Mouse (Mus musculus): ENCODE data around the gene Fbxl17. TPM values are rescaled to one million over a fixed set of nuclear protein-coding genes. Genes with fewer than 3 reads are reported as not detected.

Fbxl17 gene
- polyA plus RNA-seq, 1 experiment from 2014 or later = 22.7 TPM

- Histone ChIP-seq H3K27ac (ENCODE audit: low read length) (no peak overlapping the region), H3K36me3 (ENCODE audit: control insufficient read depth, insufficient read depth, low read length) (no peaks in the 10 kb centered on the region), H3K27me3 (ENCODE audit: control insufficient read depth, insufficient read depth, low read depth, low read length) (no peaks in the 10 kb centered on the region), H3K9ac (ENCODE audit: low read depth, low read length) (no peak overlapping the region), H3K4me3 (ENCODE audit: low read depth, low read length) (no peak overlapping the region), H3K9me3 (replicated peaks; ENCODE audit: control insufficient read depth, low read length, poor library complexity, severe bottlenecking) (no peaks in the 10 kb centered on the region), H3K4me1 (ENCODE audit: control insufficient read depth, insufficient read depth, low read length) (0 out of 2 replicates have a peak, but pooled peaks cover 2% of the 10 kb centered on the region), H3K4me2 (ENCODE audit: low read length) (no peak overlapping the region)
- 45% methylated on average over 12 of the region's 12 CpGs for WGBS
- ATAC-seq = 0 out of 2 replicates have a peak, but pooled peaks have one; percentile 61
These were observed 197.9 kb downstream of the Fbxl17 start for GRCm38 (mm10) chr17:63301822-63302393.

DNA sequence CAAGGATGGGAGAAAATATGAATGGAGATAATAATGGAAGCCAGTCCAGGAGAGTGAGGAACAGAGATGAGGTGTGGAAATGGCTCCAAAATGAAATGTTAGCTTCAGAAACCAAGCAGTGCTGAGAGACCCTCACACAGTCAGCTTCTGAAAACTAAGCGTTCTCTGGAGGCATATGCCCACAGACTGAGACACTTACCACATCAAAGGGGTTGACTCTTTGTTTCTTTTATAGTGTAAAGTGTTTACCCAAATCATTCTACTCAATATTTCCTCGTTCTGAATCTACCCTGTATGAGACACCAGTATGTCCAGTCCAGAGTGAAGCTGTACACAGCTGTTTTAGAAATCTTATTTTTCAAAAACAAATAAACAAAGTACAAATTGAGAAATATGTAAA lies 204.3 kb downstream of the Fbxl17 start:
- no peaks in the 10 kb centered on the region for H3K9me3 ChIP-seq (replicated peaks; ENCODE audit: control insufficient read depth, low read length, poor library complexity, severe bottlenecking)
- H3K36me3 ChIP-seq (ENCODE audit: control insufficient read depth, insufficient read depth, low read length) = no peaks in the 10 kb centered on the region
- ATAC-seq = no peak
- H3K27ac ChIP-seq (ENCODE audit: low read length) = no peak overlapping the region
- H3K27me3 ChIP-seq (ENCODE audit: control insufficient read depth, insufficient read depth, low read depth, low read length) = no peaks in the 10 kb centered on the region
- WGBS = 32% methylated on average over 2 of the region's 2 CpGs
- H3K4me2 ChIP-seq (ENCODE audit: low read length) = no peak overlapping the region
- H3K4me3 ChIP-seq (ENCODE audit: low read depth, low read length) = no peak overlapping the region
- H3K4me1 ChIP-seq (ENCODE audit: control insufficient read depth, insufficient read depth, low read length) = peaks cover 3% of the 10 kb centered on the region; the same call in 1 of the 2 replicates
- no peak overlapping the region for H3K9ac ChIP-seq (ENCODE audit: low read depth, low read length)

GRCm38 (mm10) chr17:63294961-63295360 lies 204.9 kb downstream of the Fbxl17 start:
- H3K27ac ChIP-seq (ENCODE audit: low read length) = no peak overlapping the region
- no peaks in the 10 kb centered on the region for H3K27me3 ChIP-seq (ENCODE audit: control insufficient read depth, insufficient read depth, low read depth, low read length)
- no peaks in the 10 kb centered on the region for H3K9me3 ChIP-seq (replicated peaks; ENCODE audit: control insufficient read depth, low read length, poor library complexity, severe bottlenecking)
- H3K4me2 ChIP-seq (ENCODE audit: low read length) = no peak overlapping the region
- ATAC-seq = no peak
- H3K36me3 ChIP-seq (ENCODE audit: control insufficient read depth, insufficient read depth, low read length) = no peaks in the 10 kb centered on the region
- peaks cover 3% of the 10 kb centered on the region; the same call in 1 of the 2 replicates for H3K4me1 ChIP-seq (ENCODE audit: control insufficient read depth, insufficient read depth, low read length)
- no peak overlapping the region for H3K4me3 ChIP-seq (ENCODE audit: low read depth, low read length)
- WGBS = 80% methylated on average over 3 of the region's 3 CpGs
- no peak overlapping the region for H3K9ac ChIP-seq (ENCODE audit: low read depth, low read length)

- H3K4me2 ChIP-seq (ENCODE audit: low read length) = no peak overlapping the region
- no peak overlapping the region for H3K4me3 ChIP-seq (ENCODE audit: low read depth, low read length)
- WGBS = 13% methylated on average over 3 of the region's 3 CpGs
- no peak overlapping the region for H3K9ac ChIP-seq (ENCODE audit: low read depth, low read length)
- ATAC-seq = no peak
- no peaks in the 10 kb centered on the region for H3K27me3 ChIP-seq (ENCODE audit: control insufficient read depth, insufficient read depth, low read depth, low read length)
- H3K4me1 ChIP-seq (ENCODE audit: control insufficient read depth, insufficient read depth, low read length) = peaks cover 3% of the 10 kb centered on the region; the same call in 1 of the 2 replicates
- H3K36me3 ChIP-seq (ENCODE audit: control insufficient read depth, insufficient read depth, low read length) = no peaks in the 10 kb centered on the region
- H3K27ac ChIP-seq (ENCODE audit: low read length) = no peak overlapping the region
- no peaks in the 10 kb centered on the region for H3K9me3 ChIP-seq (replicated peaks; ENCODE audit: control insufficient read depth, low read length, poor library complexity, severe bottlenecking)
These were observed 205.8 kb downstream of the Fbxl17 start for GRCm38 (mm10) chr17:63293979-63294378.

DNA sequence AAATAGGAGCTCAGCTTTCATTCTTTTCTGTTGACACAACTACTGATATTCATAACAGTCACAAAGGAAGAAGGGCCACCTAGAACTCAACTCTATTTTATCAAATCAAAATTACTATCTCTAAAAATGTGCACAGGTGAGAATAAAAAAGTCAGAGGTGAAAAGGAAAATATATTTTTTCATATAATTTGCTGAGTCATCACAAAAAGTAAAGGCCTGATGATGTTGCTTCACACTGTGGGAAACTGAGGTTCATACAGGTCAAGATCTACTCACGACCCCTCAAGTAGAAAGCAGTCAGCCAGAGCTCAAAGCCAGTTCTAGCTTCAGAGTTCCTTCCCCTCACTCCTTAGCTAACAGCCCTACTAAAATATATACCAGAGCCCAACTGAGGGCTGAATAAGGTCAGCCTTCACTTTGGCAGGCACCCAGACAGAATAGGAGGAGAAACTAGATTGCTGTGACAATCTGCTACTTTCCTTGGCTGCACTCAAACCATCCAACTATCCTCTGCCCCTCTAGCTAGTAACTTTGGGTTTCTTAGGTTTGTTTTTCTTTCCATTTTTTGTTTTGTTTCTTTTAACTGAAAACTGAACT lies 210.4 kb downstream of the Fbxl17 start:
- Histone ChIP-seq H3K4me3 (ENCODE audit: low read depth, low read length) (no peak overlapping the region), H3K27me3 (ENCODE audit: control insufficient read depth, insufficient read depth, low read depth, low read length) (no peaks in the 10 kb centered on the region), H3K27ac (ENCODE audit: low read length) (no peak overlapping the region), H3K9ac (ENCODE audit: low read depth, low read length) (no peak overlapping the region), H3K36me3 (ENCODE audit: control insufficient read depth, insufficient read depth, low read length) (no peaks in the 10 kb centered on the region), H3K9me3 (replicated peaks; ENCODE audit: control insufficient read depth, low read length, poor library complexity, severe bottlenecking) (no peaks in the 10 kb centered on the region), H3K4me2 (ENCODE audit: low read length) (no peak overlapping the region), H3K4me1 (ENCODE audit: control insufficient read depth, insufficient read depth, low read length) (peaks cover 10% of the 10 kb centered on the region; the same call in 1 of the 2 replicates)
- WGBS = 88% methylated on average over 1 of the region's 1 CpGs
- ATAC-seq = no peak

GRCm38 (mm10) chr17:63288850-63289249 lies 211.0 kb downstream of the Fbxl17 start:
- Histone ChIP-seq H3K4me2 (ENCODE audit: low read length) (no peak overlapping the region), H3K4me3 (ENCODE audit: low read depth, low read length) (no peak overlapping the region), H3K36me3 (ENCODE audit: control insufficient read depth, insufficient read depth, low read length) (no peaks in the 10 kb centered on the region), H3K9me3 (replicated peaks; ENCODE audit: control insufficient read depth, low read length, poor library complexity, severe bottlenecking) (no peaks in the 10 kb centered on the region), H3K27me3 (ENCODE audit: control insufficient read depth, insufficient read depth, low read depth, low read length) (no peaks in the 10 kb centered on the region), H3K4me1 (ENCODE audit: control insufficient read depth, insufficient read depth, low read length) (peaks cover 10% of the 10 kb centered on the region; the same call in 1 of the 2 replicates), H3K9ac (ENCODE audit: low read depth, low read length) (no peak overlapping the region), H3K27ac (ENCODE audit: low read length) (no peak overlapping the region)
- WGBS = 94% methylated on average over 4 of the region's 4 CpGs
- no peak for ATAC-seq

- no peaks in the 10 kb centered on the region for H3K36me3 ChIP-seq (ENCODE audit: control insufficient read depth, insufficient read depth, low read length)
- no peaks in the 10 kb centered on the region for H3K9me3 ChIP-seq (replicated peaks; ENCODE audit: control insufficient read depth, low read length, poor library complexity, severe bottlenecking)
- H3K9ac ChIP-seq (ENCODE audit: low read depth, low read length) = no peak overlapping the region
- WGBS = 48% methylated on average over 2 of the region's 2 CpGs
- H3K27me3 ChIP-seq (ENCODE audit: control insufficient read depth, insufficient read depth, low read depth, low read length) = no peaks in the 10 kb centered on the region
- ATAC-seq = no peak
- no peak overlapping the region for H3K4me3 ChIP-seq (ENCODE audit: low read depth, low read length)
- no peak overlapping the region for H3K27ac ChIP-seq (ENCODE audit: low read length)
- H3K4me2 ChIP-seq (ENCODE audit: low read length) = no peak overlapping the region
- H3K4me1 ChIP-seq (ENCODE audit: control insufficient read depth, insufficient read depth, low read length) = peaks cover 7% of the 10 kb centered on the region; the same call in 1 of the 2 replicates
These were observed 212.4 kb downstream of the Fbxl17 start for GRCm38 (mm10) chr17:63287413-63287812.

- peak overlapping the region; percentile 5; the same call in 1 of the 2 replicates for H3K27ac ChIP-seq (ENCODE audit: low read length)
- no peaks in the 10 kb centered on the region for H3K36me3 ChIP-seq (ENCODE audit: control insufficient read depth, insufficient read depth, low read length)
- peaks cover 7% of the 10 kb centered on the region; the same call in 1 of the 2 replicates for H3K4me1 ChIP-seq (ENCODE audit: control insufficient read depth, insufficient read depth, low read length)
- peak; percentile 87 for ATAC-seq
- no peaks in the 10 kb centered on the region for H3K9me3 ChIP-seq (replicated peaks; ENCODE audit: control insufficient read depth, low read length, poor library complexity, severe bottlenecking)
- WGBS = 33% methylated on average over 11 of the region's 11 CpGs
- no peak overlapping the region for H3K4me3 ChIP-seq (ENCODE audit: low read depth, low read length)
- H3K27me3 ChIP-seq (ENCODE audit: control insufficient read depth, insufficient read depth, low read depth, low read length) = no peaks in the 10 kb centered on the region
- no peak overlapping the region for H3K4me2 ChIP-seq (ENCODE audit: low read length)
- H3K9ac ChIP-seq (ENCODE audit: low read depth, low read length) = no peak overlapping the region
These were observed 214.4 kb downstream of the Fbxl17 start for GRCm38 (mm10) chr17:63285265-63285939.

- H3K4me3 ChIP-seq (ENCODE audit: low read depth, low read length) = no peak overlapping the region
- H3K4me1 ChIP-seq (ENCODE audit: control insufficient read depth, insufficient read depth, low read length) = peaks cover 7% of the 10 kb centered on the region; the same call in 1 of the 2 replicates
- ATAC-seq = no peak
- 82% methylated on average over 4 of the region's 4 CpGs for WGBS
- H3K27ac ChIP-seq (ENCODE audit: low read length) = no peak overlapping the region
- no peaks in the 10 kb centered on the region for H3K27me3 ChIP-seq (ENCODE audit: control insufficient read depth, insufficient read depth, low read depth, low read length)
- H3K4me2 ChIP-seq (ENCODE audit: low read length) = no peak overlapping the region
- H3K9ac ChIP-seq (ENCODE audit: low read depth, low read length) = no peak overlapping the region
- no peaks in the 10 kb centered on the region for H3K9me3 ChIP-seq (replicated peaks; ENCODE audit: control insufficient read depth, low read length, poor library complexity, severe bottlenecking)
- no peaks in the 10 kb centered on the region for H3K36me3 ChIP-seq (ENCODE audit: control insufficient read depth, insufficient read depth, low read length)
These were observed 215.7 kb downstream of the Fbxl17 start for GRCm38 (mm10) chr17:63284074-63284473.

Data from midbrain, embryonic 16.5 days (tissue).